Mouse (Mus musculus) forebrain, embryonic 12.5 days (tissue): ENCODE data around the gene Nfatc2. TPM values are rescaled to one million over a fixed set of nuclear protein-coding genes. Genes with fewer than 3 reads are reported as not detected.

Experiments used
- ATAC-seq: fragments of 200-750 bp; cut with Nextera tagmentation; 2 replicates; pipeline ENCODE4 v1.8.0; 2017; ENCODE audit warnings: moderate TSS enrichment; ENCODE audit not compliant: low FRiP score
- H3K27ac ChIP-seq: fragments of 300-500 bp; sonication (generic); 2 replicates; pipeline ENCODE4 v1.5.1; 2016; ENCODE audit warnings: mild to moderate bottlenecking
- H3K27me3 ChIP-seq: fragments of 300-500 bp; sonication (generic); 2 replicates; pipeline ENCODE4 v1.6.1; 2016; ENCODE audit warnings: mild to moderate bottlenecking
- H3K36me3 ChIP-seq: fragments of 300-500 bp; sonication (generic); replicated peaks from 2 replicates; pipeline ENCODE4 v1.6.1; 2016; ENCODE audit warnings: mild to moderate bottlenecking
- H3K4me1 ChIP-seq: fragments of 300-500 bp; sonication (generic); 2 replicates; pipeline ENCODE4 v1.6.1; 2016
- H3K4me2 ChIP-seq: fragments of 300-500 bp; sonication (generic); 2 replicates; pipeline ENCODE4 v1.6.1; 2016; ENCODE audit warnings: mild to moderate bottlenecking, moderate library complexity
- H3K4me3 ChIP-seq: fragments of 300-500 bp; sonication (generic); replicated peaks from 2 replicates; pipeline ENCODE4 v1.5.1; 2016; ENCODE audit warnings: mild to moderate bottlenecking
- H3K9ac ChIP-seq: fragments of 300-500 bp; sonication (generic); 2 replicates; pipeline ENCODE4 v1.6.1; 2016; ENCODE audit warnings: mild to moderate bottlenecking
- H3K9me3 ChIP-seq: fragments of 300-500 bp; sonication (generic); 2 replicates; pipeline ENCODE4 v1.6.1; 2016
- WGBS: fragments of 180-500 bp; shearing (Covaris S2); methylation state at CpG from one replicate; pipeline ENCODE4 v1.1.7; 2016; 5-methylcytosine and 5-hydroxymethylcytosine counted together
- polyA plus RNA-seq: library from polyadenylated mRNA; unstranded; fragments of >200 nt; fragmentation: Nextera tagmentation; extraction: Ambion mirVana; gene quantifications from 2 replicates; pipeline ENCODE4 v1.2.1, GENCODE M21; 2016

Nfatc2 gene
- polyA plus RNA-seq, 1 experiment from 2014 or later = 1.2 TPM

GRCm38 (mm10) chr2:168565538-168566253 is 35.8 kb downstream of the Nfatc2 start:
- no peak for ATAC-seq
- Histone ChIP-seq H3K27me3 (peaks cover 6% of the 10 kb centered on the region; the same call in 1 of the 2 replicates), H3K9ac (no peak overlapping the region), H3K4me3 (no peak overlapping the region), H3K36me3 (no peaks in the 10 kb centered on the region), H3K9me3 (no peaks in the 10 kb centered on the region), H3K4me1 (no peaks in the 10 kb centered on the region), H3K4me2 (no peak overlapping the region), H3K27ac (no peak overlapping the region)
- 88% methylated on average over 19 of the region's 19 CpGs for WGBS

DNA sequence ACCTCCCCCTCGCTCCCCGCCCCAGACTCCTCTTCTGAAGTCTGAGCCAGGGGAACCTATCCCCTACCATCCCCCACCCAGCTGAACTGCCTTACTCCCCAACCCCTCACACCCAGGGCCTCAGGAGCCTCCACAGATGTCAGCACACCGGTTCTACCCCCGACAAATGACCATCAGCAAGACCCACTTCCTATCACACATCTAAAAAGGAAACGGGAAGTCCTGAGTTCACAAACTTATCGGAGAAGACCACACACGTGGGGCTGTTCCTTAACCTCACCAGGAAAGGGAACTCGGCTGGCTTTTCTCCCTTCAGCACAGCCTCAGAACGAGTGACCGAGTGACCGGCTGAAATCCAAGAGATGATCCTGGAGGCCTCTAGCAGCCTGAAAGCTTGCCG is 38.3 kb downstream of the Nfatc2 start:
- H3K4me3 ChIP-seq = no peak overlapping the region
- H3K36me3 ChIP-seq = no peaks in the 10 kb centered on the region
- WGBS = 45% methylated on average over 12 of the region's 12 CpGs
- ATAC-seq = no peak
- no peaks in the 10 kb centered on the region for H3K4me1 ChIP-seq
- H3K27me3 ChIP-seq = 0 out of 2 replicates have a peak, but pooled peaks cover 6% of the 10 kb centered on the region
- H3K9ac ChIP-seq = no peak overlapping the region
- H3K4me2 ChIP-seq = no peak overlapping the region
- H3K9me3 ChIP-seq = no peaks in the 10 kb centered on the region
- no peak overlapping the region for H3K27ac ChIP-seq

GRCm38 (mm10) chr2:168557035-168557434 is 44.4 kb downstream of the Nfatc2 start:
- 78% methylated on average over 8 of the region's 8 CpGs for WGBS
- Histone ChIP-seq H3K4me1 (peaks cover 16% of the 10 kb centered on the region), H3K4me2 (no peak overlapping the region), H3K36me3 (no peaks in the 10 kb centered on the region), H3K27me3 (peaks cover 3% of the 10 kb centered on the region; the same call in 1 of the 2 replicates), H3K4me3 (no peak overlapping the region), H3K9me3 (no peaks in the 10 kb centered on the region), H3K9ac (no peak overlapping the region), H3K27ac (no peak overlapping the region)
- no peak for ATAC-seq

DNA sequence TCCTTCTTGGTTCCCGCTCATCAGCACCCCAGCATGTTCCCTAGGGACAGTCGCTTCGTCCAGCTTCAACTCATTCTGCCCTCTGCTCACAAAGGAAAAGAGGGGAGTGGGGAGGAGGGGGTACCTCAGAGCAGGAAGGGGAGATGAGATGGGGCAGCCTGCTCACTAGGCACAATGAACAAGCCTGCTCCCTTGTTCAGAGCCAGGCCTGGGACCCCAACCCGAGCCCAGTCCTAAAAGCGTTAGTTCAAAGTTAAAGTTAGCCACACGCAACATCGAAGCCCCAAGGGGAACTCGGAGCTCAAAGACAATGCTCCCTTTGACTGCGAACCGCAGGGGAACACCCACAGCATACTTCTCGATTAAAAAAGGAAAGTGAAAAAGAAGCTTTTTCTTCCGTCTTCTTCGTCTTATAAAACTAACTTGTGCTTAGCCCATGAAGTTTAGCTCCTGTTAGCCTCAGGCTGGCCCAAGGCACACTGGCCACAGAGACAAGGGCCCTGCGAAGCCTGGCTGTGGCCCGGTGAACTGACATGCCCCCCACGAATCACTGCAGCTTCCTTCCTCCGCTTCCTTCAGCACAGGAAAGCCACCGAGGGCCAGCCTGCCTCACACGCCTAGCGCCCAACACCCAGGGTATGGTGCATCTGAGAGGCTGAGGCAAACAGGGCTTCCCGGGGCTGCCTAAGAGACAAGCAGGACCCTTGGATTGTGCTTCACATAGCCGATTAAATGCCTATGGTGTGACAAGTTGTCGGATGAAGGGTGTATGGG is 45.4 kb downstream of the Nfatc2 start:
- Histone ChIP-seq H3K36me3 (no peaks in the 10 kb centered on the region), H3K9ac (peak overlapping the region; percentile 44), H3K27me3 (peaks cover 3% of the 10 kb centered on the region; the same call in 1 of the 2 replicates), H3K4me1 (peaks cover 19% of the 10 kb centered on the region), H3K4me3 (no peak overlapping the region), H3K27ac (no peak overlapping the region), H3K4me2 (no peak overlapping the region), H3K9me3 (no peaks in the 10 kb centered on the region)
- no peak for ATAC-seq
- 24% methylated on average over 23 of the region's 23 CpGs for WGBS

DNA sequence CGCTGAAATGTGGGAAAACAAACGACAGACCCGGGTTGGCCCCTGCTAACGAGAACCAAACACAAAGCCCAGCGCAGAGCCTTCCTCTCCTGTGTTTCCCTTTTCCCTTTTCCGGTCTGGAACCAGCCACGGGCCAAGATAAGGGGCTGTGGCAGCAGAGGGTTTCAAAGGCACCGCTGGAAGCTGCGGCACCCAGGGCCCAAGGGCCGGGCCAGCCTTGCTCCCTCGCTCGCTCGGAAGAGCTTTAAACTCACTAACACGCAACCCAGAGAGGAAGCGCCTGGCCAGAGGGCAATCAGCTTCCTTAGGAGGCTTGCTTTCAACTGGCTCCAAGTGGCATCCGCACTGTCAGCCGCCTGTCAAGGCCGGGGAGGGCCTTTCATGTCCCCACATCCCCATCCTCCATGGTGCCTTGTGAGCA is 47.9 kb downstream of the Nfatc2 start:
- Histone ChIP-seq H3K4me2 (no peak overlapping the region), H3K4me1 (peaks cover 25% of the 10 kb centered on the region), H3K27me3 (peaks cover 3% of the 10 kb centered on the region), H3K9ac (no peak overlapping the region), H3K9me3 (no peaks in the 10 kb centered on the region), H3K4me3 (no peak overlapping the region), H3K36me3 (no peaks in the 10 kb centered on the region), H3K27ac (no peak overlapping the region)
- WGBS = 61% methylated on average over 18 of the region's 18 CpGs
- no peak for ATAC-seq

GRCm38 (mm10) chr2:168552405-168552804 is 49.1 kb downstream of the Nfatc2 start:
- Histone ChIP-seq H3K9me3 (no peaks in the 10 kb centered on the region), H3K4me2 (no peak overlapping the region), H3K4me1 (peaks cover 25% of the 10 kb centered on the region), H3K36me3 (no peaks in the 10 kb centered on the region), H3K9ac (no peak overlapping the region), H3K4me3 (no peak overlapping the region), H3K27me3 (peaks cover 3% of the 10 kb centered on the region), H3K27ac (no peak overlapping the region)
- no peak for ATAC-seq
- 58% methylated on average over 5 of the region's 5 CpGs for WGBS

DNA sequence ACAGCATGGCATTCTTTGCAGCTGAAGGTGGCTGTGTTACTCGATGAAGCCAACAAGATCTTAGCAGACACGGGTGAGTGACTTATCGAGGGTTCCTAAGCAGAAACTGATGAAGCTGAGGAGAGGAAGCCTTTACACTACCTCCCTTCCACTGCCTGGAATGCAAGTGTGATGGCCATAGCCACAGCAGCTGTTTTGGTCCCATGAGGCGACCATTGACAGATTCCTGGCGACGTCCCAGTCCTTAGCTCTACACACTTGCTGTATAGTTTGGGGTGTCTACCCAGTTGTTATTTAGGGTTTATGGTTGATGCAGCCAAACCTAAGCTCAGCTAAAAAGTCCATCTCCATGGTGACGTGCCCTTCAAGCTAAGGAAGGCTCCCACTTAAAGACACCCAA is 50.2 kb downstream of the Nfatc2 start:
- H3K9me3 ChIP-seq = no peaks in the 10 kb centered on the region
- no peak overlapping the region for H3K4me3 ChIP-seq
- peaks cover 3% of the 10 kb centered on the region for H3K27me3 ChIP-seq
- peaks cover 21% of the 10 kb centered on the region for H3K4me1 ChIP-seq
- no peak for ATAC-seq
- H3K36me3 ChIP-seq = no peaks in the 10 kb centered on the region
- no peak overlapping the region for H3K9ac ChIP-seq
- WGBS = 91% methylated on average over 7 of the region's 7 CpGs
- no peak overlapping the region for H3K27ac ChIP-seq
- H3K4me2 ChIP-seq = no peak overlapping the region

- Histone ChIP-seq H3K9ac (no peak overlapping the region), H3K4me1 (peaks cover 28% of the 10 kb centered on the region), H3K36me3 (no peaks in the 10 kb centered on the region), H3K4me3 (no peak overlapping the region), H3K9me3 (no peaks in the 10 kb centered on the region), H3K27ac (no peak overlapping the region), H3K4me2 (no peak overlapping the region), H3K27me3 (no peaks in the 10 kb centered on the region; the same call in 1 of the 2 replicates)
- whole genome bisulfite sequencing = 48% methylated on average over 12 of the region's 12 CpGs
- no peak for ATAC-seq
These were observed 52.1 kb downstream of the Nfatc2 start for GRCm38 (mm10) chr2:168549326-168549725.

- Histone ChIP-seq H3K9ac (no peak overlapping the region), H3K9me3 (no peaks in the 10 kb centered on the region), H3K4me2 (no peak overlapping the region), H3K27me3 (no peaks in the 10 kb centered on the region; the same call in 1 of the 2 replicates), H3K4me1 (peaks cover 38% of the 10 kb centered on the region), H3K4me3 (no peak overlapping the region), H3K36me3 (no peaks in the 10 kb centered on the region), H3K27ac (no peak overlapping the region)
- no peak for ATAC-seq
- 72% methylated on average over 4 of the region's 4 CpGs for WGBS
These were observed 53.4 kb downstream of the Nfatc2 start for GRCm38 (mm10) chr2:168548008-168548407.

GRCm38 (mm10) chr2:168545901-168546557 is 55.4 kb downstream of the Nfatc2 start:
- no peak overlapping the region for H3K27ac ChIP-seq
- H3K4me1 ChIP-seq = peaks cover 27% of the 10 kb centered on the region
- no peaks in the 10 kb centered on the region for H3K9me3 ChIP-seq
- WGBS = 68% methylated on average over 15 of the region's 15 CpGs
- 0 out of 2 replicates have a peak, but pooled peaks have one; percentile 27 for ATAC-seq
- no peak overlapping the region for H3K4me2 ChIP-seq
- H3K4me3 ChIP-seq = no peak overlapping the region
- H3K36me3 ChIP-seq = no peaks in the 10 kb centered on the region
- no peaks in the 10 kb centered on the region; the same call in 1 of the 2 replicates for H3K27me3 ChIP-seq
- no peak overlapping the region for H3K9ac ChIP-seq

GRCm38 (mm10) chr2:168544102-168544501 is 57.4 kb downstream of the Nfatc2 start:
- ATAC-seq = no peak
- Histone ChIP-seq H3K4me1 (peaks cover 27% of the 10 kb centered on the region), H3K9ac (no peak overlapping the region), H3K4me3 (no peak overlapping the region), H3K9me3 (no peaks in the 10 kb centered on the region), H3K4me2 (no peak overlapping the region), H3K27me3 (no peaks in the 10 kb centered on the region), H3K36me3 (no peaks in the 10 kb centered on the region), H3K27ac (no peak overlapping the region)
- WGBS = 57% methylated on average over 13 of the region's 13 CpGs

DNA sequence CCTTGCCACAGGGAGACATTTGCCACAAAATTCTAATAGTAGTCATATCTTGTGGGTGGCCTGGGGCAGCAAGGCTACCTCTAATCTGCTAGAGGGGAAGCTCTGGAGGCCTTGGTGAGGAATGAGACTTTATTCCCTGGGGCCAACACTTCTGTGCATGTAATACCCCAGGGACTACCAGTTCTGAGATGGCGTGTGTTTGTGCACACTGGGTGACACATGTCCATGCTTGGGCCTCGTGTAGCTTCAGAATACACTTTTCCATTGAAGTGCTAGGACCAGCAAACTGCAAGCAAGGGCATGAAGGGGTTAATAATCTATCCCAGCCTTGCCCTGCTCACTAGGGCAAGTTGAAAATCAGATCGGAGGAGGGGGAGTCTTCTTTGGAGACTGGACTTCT is 58.4 kb downstream of the Nfatc2 start:
- peaks cover 27% of the 10 kb centered on the region for H3K4me1 ChIP-seq
- 62% methylated on average over 3 of the region's 3 CpGs for WGBS
- ATAC-seq = no peak
- no peaks in the 10 kb centered on the region for H3K27me3 ChIP-seq
- H3K36me3 ChIP-seq = no peaks in the 10 kb centered on the region
- H3K9ac ChIP-seq = no peak overlapping the region
- H3K9me3 ChIP-seq = no peaks in the 10 kb centered on the region
- no peak overlapping the region for H3K4me3 ChIP-seq
- H3K4me2 ChIP-seq = no peak overlapping the region
- no peak overlapping the region for H3K27ac ChIP-seq
